Mouse (Mus musculus): ENCODE results near the gene Psmb8.
A peak's percentile ranks its signal among the peaks of the same experiment; 100 is the strongest.

- TF ChIP-seq CTCF (IDR thresholded peaks at IDR 0.05) (peak; percentile 53), EP300 (IDR thresholded peaks at IDR 0.05) (no peak)
Measured at GRCm38 (mm10) chr17:34164202-34164895, 33.2 kb upstream of the Psmb8 start.

All from lung, postnatal 0 days (tissue).